Mouse (Mus musculus) neural tube, embryonic 12.5 days (tissue): Measurements from ENCODE around the gene Suds3. TPM values are rescaled to one million over a fixed set of nuclear protein-coding genes. Genes with fewer than 3 reads are reported as not detected.
A peak's percentile ranks its signal among the peaks of the same experiment; 100 is the strongest.

Experiments used
- ATAC-seq: fragments of 200-750 bp; cut with Nextera tagmentation; 2 replicates; pipeline ENCODE4 v1.8.0; 2017; ENCODE audit warnings: low read depth, mild to moderate bottlenecking, moderate TSS enrichment, moderate library complexity; ENCODE audit not compliant: low FRiP score
- H3K27ac ChIP-seq: fragments of 300-500 bp; sonication (generic); 2 replicates; pipeline ENCODE4 v1.5.1; 2016
- H3K27me3 ChIP-seq: fragments of 300-500 bp; sonication (generic); replicated peaks from 2 replicates; pipeline ENCODE4 v1.6.1; 2016; ENCODE audit warnings: mild to moderate bottlenecking
- H3K36me3 ChIP-seq: fragments of 300-500 bp; sonication (generic); 2 replicates; pipeline ENCODE4 v1.6.1; 2016; ENCODE audit warnings: mild to moderate bottlenecking
- H3K4me1 ChIP-seq: fragments of 300-500 bp; sonication (generic); 2 replicates; pipeline ENCODE4 v1.6.1; 2016
- H3K4me2 ChIP-seq: fragments of 300-500 bp; sonication (generic); replicated peaks from 2 replicates; pipeline ENCODE4 v1.6.1; 2016; ENCODE audit warnings: mild to moderate bottlenecking
- H3K4me3 ChIP-seq: fragments of 300-500 bp; sonication (generic); 2 replicates; pipeline ENCODE4 v1.5.1; 2016
- H3K9ac ChIP-seq: fragments of 300-500 bp; sonication (generic); 2 replicates; pipeline ENCODE4 v1.6.1; 2016; ENCODE audit warnings: mild to moderate bottlenecking
- H3K9me3 ChIP-seq: fragments of 300-500 bp; sonication (generic); 2 replicates; pipeline ENCODE4 v1.6.1; 2016; ENCODE audit warnings: mild to moderate bottlenecking
- WGBS: fragments of 180-500 bp; shearing (Covaris S2); methylation state at CpG from one replicate; pipeline ENCODE4 v1.1.7; 2016; 5-methylcytosine and 5-hydroxymethylcytosine counted together
- polyA plus RNA-seq: library from polyadenylated mRNA; unstranded; fragments of >200 nt; fragmentation: Nextera tagmentation; extraction: Ambion mirVana; gene quantifications from 2 replicates; pipeline ENCODE4 v1.2.1, GENCODE M21; 2016

The Suds3 gene
- polyA plus RNA-seq, 1 experiment from 2014 or later, result 112 TPM

- no peak overlapping the region for H3K9ac ChIP-seq
- H3K4me1 ChIP-seq, result peaks cover 11% of the 10 kb centered on the region; the same call in 1 of the 2 replicates
- H3K4me3 ChIP-seq, result no peak overlapping the region
- H3K36me3 ChIP-seq, result no peaks in the 10 kb centered on the region
- no peak overlapping the region for H3K27ac ChIP-seq
- no peak overlapping the region for H3K4me2 ChIP-seq
- 81% methylated on average over 19 of the region's 19 CpGs for WGBS
- no peaks in the 10 kb centered on the region for H3K9me3 ChIP-seq
- no peak for ATAC-seq
- no peaks in the 10 kb centered on the region for H3K27me3 ChIP-seq
Measured at GRCm38 (mm10) chr5:117134066-117134888, 18.4 kb upstream of the Suds3 start.

GRCm38 (mm10) chr5:117133446-117134065 is 17.6 kb upstream of the Suds3 start:
- Histone ChIP-seq H3K36me3 (no peaks in the 10 kb centered on the region), H3K9ac (no peak overlapping the region), H3K4me1 (peaks cover 11% of the 10 kb centered on the region; the same call in 1 of the 2 replicates), H3K4me3 (no peak overlapping the region), H3K9me3 (no peaks in the 10 kb centered on the region), H3K27me3 (no peaks in the 10 kb centered on the region), H3K27ac (no peak overlapping the region), H3K4me2 (no peak overlapping the region)
- 86% methylated on average over 17 of the region's 17 CpGs for WGBS
- ATAC-seq, result no peak

- no peak overlapping the region for H3K27ac ChIP-seq
- H3K36me3 ChIP-seq, result no peaks in the 10 kb centered on the region
- H3K27me3 ChIP-seq, result no peaks in the 10 kb centered on the region
- 94% methylated on average over 15 of the region's 15 CpGs for WGBS
- no peak overlapping the region for H3K4me3 ChIP-seq
- ATAC-seq, result no peak
- peaks cover 7% of the 10 kb centered on the region; the same call in 1 of the 2 replicates for H3K4me1 ChIP-seq
- no peak overlapping the region for H3K4me2 ChIP-seq
- no peak overlapping the region for H3K9ac ChIP-seq
- no peaks in the 10 kb centered on the region for H3K9me3 ChIP-seq
Measured at GRCm38 (mm10) chr5:117130726-117131125, 14.8 kb upstream of the Suds3 start.

GRCm38 (mm10) chr5:117127051-117127450 is 11.1 kb upstream of the Suds3 start:
- WGBS, result 87% methylated on average over 4 of the region's 4 CpGs
- Histone ChIP-seq H3K4me1 (no peaks in the 10 kb centered on the region), H3K27ac (no peak overlapping the region), H3K4me3 (no peak overlapping the region), H3K4me2 (no peak overlapping the region), H3K27me3 (no peaks in the 10 kb centered on the region), H3K36me3 (no peaks in the 10 kb centered on the region), H3K9ac (no peak overlapping the region), H3K9me3 (no peaks in the 10 kb centered on the region)
- ATAC-seq, result no peak

GRCm38 (mm10) chr5:117125482-117126346 is 9.8 kb upstream of the Suds3 start:
- peaks cover 9% of the 10 kb centered on the region for H3K4me1 ChIP-seq
- H3K9ac ChIP-seq, result no peak overlapping the region
- 83% methylated on average over 16 of the region's 16 CpGs for WGBS
- no peaks in the 10 kb centered on the region for H3K9me3 ChIP-seq
- no peaks in the 10 kb centered on the region for H3K36me3 ChIP-seq
- H3K27ac ChIP-seq, result no peak overlapping the region
- 0 out of 2 replicates have a peak, but pooled peaks cover 9% of the 10 kb centered on the region for H3K27me3 ChIP-seq
- no peak overlapping the region for H3K4me2 ChIP-seq
- H3K4me3 ChIP-seq, result no peak overlapping the region
- ATAC-seq, result no peak

- Histone ChIP-seq H3K27ac (no peak overlapping the region), H3K4me1 (peaks cover 12% of the 10 kb centered on the region), H3K27me3 (0 out of 2 replicates have a peak, but pooled peaks cover 10% of the 10 kb centered on the region), H3K9me3 (no peaks in the 10 kb centered on the region), H3K4me2 (no peak overlapping the region), H3K9ac (no peak overlapping the region), H3K4me3 (no peak overlapping the region), H3K36me3 (no peaks in the 10 kb centered on the region)
- no peak for ATAC-seq
- WGBS, result 92% methylated on average over 4 of the region's 4 CpGs
Measured at GRCm38 (mm10) chr5:117123840-117124239, 7.9 kb upstream of the Suds3 start.

GRCm38 (mm10) chr5:117123102-117123501 is 7.2 kb upstream of the Suds3 start:
- no peak for ATAC-seq
- no peak overlapping the region for H3K4me2 ChIP-seq
- no peaks in the 10 kb centered on the region for H3K36me3 ChIP-seq
- H3K4me1 ChIP-seq, result peaks cover 12% of the 10 kb centered on the region
- H3K27me3 ChIP-seq, result 0 out of 2 replicates have a peak, but pooled peaks cover 10% of the 10 kb centered on the region
- no peak overlapping the region for H3K4me3 ChIP-seq
- 92% methylated on average over 6 of the region's 6 CpGs for WGBS
- no peak overlapping the region for H3K9ac ChIP-seq
- no peak overlapping the region for H3K27ac ChIP-seq
- no peaks in the 10 kb centered on the region for H3K9me3 ChIP-seq

GRCm38 (mm10) chr5:117121657-117122056 is 5.7 kb upstream of the Suds3 start:
- Histone ChIP-seq H3K4me3 (no peak overlapping the region), H3K4me1 (peaks cover 12% of the 10 kb centered on the region), H3K4me2 (peak overlapping the region; percentile 84), H3K36me3 (no peaks in the 10 kb centered on the region), H3K27ac (no peak overlapping the region), H3K9me3 (no peaks in the 10 kb centered on the region), H3K27me3 (0 out of 2 replicates have a peak, but pooled peaks cover 10% of the 10 kb centered on the region), H3K9ac (no peak overlapping the region)
- 3% methylated on average over 2 of the region's 2 CpGs for WGBS
- ATAC-seq, result no peak

GRCm38 (mm10) chr5:117120489-117121466 is 4.9 kb upstream of the Suds3 start:
- peak overlapping the region; percentile 84 for H3K4me2 ChIP-seq
- no peak overlapping the region for H3K27ac ChIP-seq
- no peaks in the 10 kb centered on the region for H3K36me3 ChIP-seq
- WGBS, result 2% methylated on average over 40 of the region's 40 CpGs
- ATAC-seq, result peak; percentile 65
- H3K27me3 ChIP-seq, result 0 out of 2 replicates have a peak, but pooled peaks cover 10% of the 10 kb centered on the region
- H3K9ac ChIP-seq, result peak overlapping the region; percentile 58
- H3K9me3 ChIP-seq, result no peaks in the 10 kb centered on the region
- H3K4me1 ChIP-seq, result peaks cover 12% of the 10 kb centered on the region
- H3K4me3 ChIP-seq, result peak overlapping the region; percentile 76

GRCm38 (mm10) chr5:117119777-117120488 is 4.0 kb upstream of the Suds3 start, which contains the start of gene Taok3:
Gene Taok3 (plus strand): TSS chr5:117120129.
- Histone ChIP-seq H3K9ac (peak within 1 kb of the TSS; percentile 58), H3K36me3 (no peaks in the 10 kb centered on the region), H3K4me3 (peak within 1 kb of the TSS; percentile 76), H3K4me2 (peak within 1 kb of the TSS; percentile 84), H3K9me3 (no peaks in the 10 kb centered on the region), H3K4me1 (peaks cover 12% of the 10 kb centered on the region), H3K27me3 (0 out of 2 replicates have a peak, but pooled peaks cover 10% of the 10 kb centered on the region), H3K27ac (0 out of 2 replicates have a peak within 1 kb of the TSS, but pooled peaks have one; percentile 22)
- under 1% methylated on average over 74 of the region's 74 CpGs for WGBS
- ATAC-seq, result peak; percentile 80
